Mouse (Mus musculus) CH12F3 (cell line): ENCODE measurements around the gene Lyzl4.

Experiments used
- in situ Hi-C: fragments of 300-500 bp; cut with MboI; formaldehyde crosslinking; loops from 2 replicates; pipeline ENCODE4 v1.14.3; 2020; ENCODE audit warnings: low sequenced_read_pairs

The Lyzl4 gene

GRCm38 (mm10) chr9:121541530-121541929 lies 100.4 kb downstream of the Lyzl4 start:
- in situ Hi-C loops = no loop called here

- in situ Hi-C loops = no loop called here
These were observed 109.3 kb downstream of the Lyzl4 start for GRCm38 (mm10) chr9:121532626-121533025.

- in situ Hi-C loops = no loop called here
These were observed 113.1 kb downstream of the Lyzl4 start for GRCm38 (mm10) chr9:121528605-121529357.
